Mouse (Mus musculus): Measurements from ENCODE around the gene Lhfpl2.

- TF ChIP-seq CEBPB (IDR thresholded peaks at IDR 0.05; ENCODE audit: low read depth) (no peak), CTCF (IDR thresholded peaks at IDR 0.05; ENCODE audit: control insufficient read depth, insufficient read depth, insufficient read length) (no peak), MAX (IDR thresholded peaks at IDR 0.05) (no peak), MYOG (IDR thresholded peaks at IDR 0.05; ENCODE audit: control insufficient read depth, extremely low read depth, insufficient read length) (no peak), MYOD1 (IDR thresholded peaks at IDR 0.05; ENCODE audit: control insufficient read depth, insufficient read length, low read depth) (no peak), USF1 (IDR thresholded peaks at IDR 0.05; ENCODE audit: low read depth) (no peak)
These were observed 2.9 kb downstream of the Lhfpl2 start for GRCm38 (mm10) chr13:94060461-94060860.
